Mouse (Mus musculus) urinary bladder, postnatal 10 days (tissue): ENCODE measurements around the gene Pex16.
"Not testable (repeated sequence)": the region's sequence is repeated elsewhere in the genome, so short reads cannot be mapped to it uniquely, and the experiment has no call there.

ENCODE experiments used
- DNase-seq: peaks from one replicate; pipeline ENCODE4 v3.0.0; 2022; ENCODE audit warnings: low spot score

The Pex16 gene

DNA sequence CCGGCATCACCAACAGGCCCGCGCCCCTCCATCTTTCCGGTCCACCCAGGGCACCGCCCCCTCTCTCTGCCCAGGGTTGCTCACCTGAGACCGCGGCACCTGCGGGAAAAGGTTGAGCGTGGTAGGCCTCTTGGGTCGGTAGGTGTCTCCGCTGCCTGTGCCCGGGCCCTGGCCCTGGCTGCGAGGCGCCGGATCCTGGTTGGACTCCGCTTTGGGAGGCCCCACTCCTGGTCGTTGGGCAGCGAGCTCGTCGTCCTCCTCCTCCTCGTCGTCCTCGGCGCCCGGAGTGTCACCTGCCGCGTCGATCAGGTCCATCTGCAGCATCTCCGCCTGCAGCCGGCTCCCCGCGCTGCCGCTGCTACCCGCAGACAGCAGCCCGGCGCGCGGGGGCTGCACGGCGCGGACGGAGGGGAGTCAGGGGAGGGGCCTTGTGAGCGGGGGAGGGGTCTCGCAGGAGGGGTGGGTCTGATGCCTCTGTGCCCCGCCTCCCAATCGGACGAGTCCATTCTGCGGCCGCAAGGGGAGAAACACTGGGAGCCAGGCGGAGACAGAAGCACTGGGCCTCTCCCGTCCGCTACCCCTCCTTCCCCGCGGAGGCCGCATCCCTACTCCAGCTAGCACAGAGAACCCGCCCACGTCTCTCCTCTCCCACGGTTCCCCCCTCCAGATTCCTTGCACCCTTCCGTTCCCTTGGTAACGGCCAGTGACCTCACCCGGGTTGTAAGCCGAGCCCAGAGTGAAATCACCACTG lies 14.6 kb downstream of the Pex16 start:
- DNase-seq = peak; percentile 49

DNA sequence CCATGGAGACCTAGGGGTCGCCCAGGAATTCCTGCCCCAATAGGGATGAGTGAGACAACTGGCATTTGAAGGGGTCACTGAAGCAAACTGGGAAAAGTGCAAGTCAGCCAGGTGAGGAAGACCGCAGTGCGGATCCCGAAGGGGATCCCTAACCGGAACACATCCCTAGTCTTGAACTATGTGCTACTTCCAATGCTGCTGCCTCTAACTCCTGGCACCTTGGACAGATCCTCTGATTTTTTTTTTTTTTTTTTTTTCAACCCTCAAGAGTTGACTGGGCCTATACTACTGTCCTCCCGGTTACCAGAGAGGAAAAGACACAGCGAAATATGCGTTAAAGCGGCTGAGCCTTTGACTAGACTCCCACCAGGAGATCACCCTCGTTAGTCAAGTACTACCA lies 15.2 kb downstream of the Pex16 start:
- DNase-seq = no peak

DNA sequence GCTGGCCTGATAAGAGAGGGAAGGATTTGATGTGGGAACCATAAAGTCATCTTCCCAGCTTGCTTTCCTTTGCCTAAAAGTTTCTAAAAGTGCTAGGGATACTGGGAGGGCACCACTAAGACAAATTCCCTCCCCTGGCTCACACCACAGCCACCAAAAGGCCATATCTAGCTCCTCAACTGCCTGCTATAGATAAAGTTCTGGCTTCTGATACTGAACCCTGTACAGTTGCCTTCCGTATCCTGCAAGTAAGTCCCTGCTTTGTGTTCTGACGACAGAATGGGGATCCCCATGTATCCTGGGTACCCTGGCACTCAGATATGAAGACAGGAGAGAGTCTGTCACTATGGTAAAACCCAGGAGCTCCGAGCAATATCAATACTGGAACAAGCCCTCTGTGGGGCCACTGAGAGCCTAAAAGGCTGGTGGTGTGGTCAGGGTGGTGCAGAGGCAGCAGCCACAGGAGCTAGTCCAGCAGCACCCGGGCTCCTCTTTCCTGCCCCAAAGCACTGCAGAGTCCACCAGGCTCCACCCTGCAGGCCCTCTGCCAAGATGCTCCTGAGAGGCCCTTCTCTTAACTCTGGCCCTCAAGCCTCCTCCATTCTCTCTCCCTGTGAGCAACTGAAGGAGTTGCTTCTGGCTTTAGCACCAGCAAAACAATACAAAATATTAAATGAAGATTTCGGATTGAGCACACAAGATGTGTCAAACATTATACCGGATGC lies 15.9 kb downstream of the Pex16 start:
- no peak for DNase-seq

DNA sequence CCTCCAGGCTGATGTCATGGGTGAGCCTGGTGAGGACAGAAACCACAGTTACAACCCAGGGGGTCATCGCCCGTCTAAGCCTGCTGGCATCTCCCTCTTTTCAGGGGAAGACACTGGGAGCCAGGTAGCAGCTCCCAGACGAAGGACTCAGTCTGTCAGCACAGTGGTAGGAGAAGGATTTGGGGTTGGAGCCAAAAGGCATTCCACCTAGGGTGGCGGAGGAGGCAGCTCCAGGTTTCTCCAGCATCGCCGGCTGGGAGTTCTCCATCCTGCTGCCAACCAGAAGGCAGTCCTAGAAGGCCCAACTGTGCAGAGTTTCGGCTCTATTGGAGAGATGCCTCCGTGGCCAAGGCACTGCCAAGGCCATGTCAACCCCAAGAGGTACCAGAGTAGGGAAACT lies 16.6 kb downstream of the Pex16 start:
- no peak for DNase-seq

DNA sequence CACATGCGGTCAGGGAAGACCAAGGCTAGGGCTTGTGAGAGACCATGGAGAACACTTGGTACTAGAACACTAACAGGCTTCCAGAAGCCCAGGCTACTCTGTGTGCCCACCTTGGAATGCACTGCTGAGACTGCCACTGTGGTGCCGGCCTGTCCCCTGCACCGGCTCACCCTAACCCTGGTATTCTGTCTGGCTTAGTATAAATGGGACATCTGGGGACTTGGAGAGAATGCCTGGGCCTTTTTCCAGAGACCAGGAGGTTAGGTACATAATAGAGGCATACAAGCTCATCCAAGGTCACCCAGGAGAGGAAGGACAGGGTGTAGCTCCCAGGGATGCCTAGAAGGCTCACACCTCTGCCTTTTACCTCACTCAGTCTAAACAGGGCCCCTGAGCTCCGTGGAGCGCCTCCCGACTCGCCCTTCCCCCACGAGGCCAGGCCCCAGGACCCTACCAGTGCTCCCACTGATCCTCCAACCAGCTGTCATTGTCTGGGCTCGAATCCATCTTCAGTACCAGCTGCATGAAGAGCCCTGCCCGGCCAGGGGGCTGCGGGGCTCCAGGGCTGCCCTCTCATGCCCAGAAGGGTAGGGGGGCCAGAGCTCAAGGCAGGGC lies 17.3 kb downstream of the Pex16 start:
- DNase-seq = no peak

DNA sequence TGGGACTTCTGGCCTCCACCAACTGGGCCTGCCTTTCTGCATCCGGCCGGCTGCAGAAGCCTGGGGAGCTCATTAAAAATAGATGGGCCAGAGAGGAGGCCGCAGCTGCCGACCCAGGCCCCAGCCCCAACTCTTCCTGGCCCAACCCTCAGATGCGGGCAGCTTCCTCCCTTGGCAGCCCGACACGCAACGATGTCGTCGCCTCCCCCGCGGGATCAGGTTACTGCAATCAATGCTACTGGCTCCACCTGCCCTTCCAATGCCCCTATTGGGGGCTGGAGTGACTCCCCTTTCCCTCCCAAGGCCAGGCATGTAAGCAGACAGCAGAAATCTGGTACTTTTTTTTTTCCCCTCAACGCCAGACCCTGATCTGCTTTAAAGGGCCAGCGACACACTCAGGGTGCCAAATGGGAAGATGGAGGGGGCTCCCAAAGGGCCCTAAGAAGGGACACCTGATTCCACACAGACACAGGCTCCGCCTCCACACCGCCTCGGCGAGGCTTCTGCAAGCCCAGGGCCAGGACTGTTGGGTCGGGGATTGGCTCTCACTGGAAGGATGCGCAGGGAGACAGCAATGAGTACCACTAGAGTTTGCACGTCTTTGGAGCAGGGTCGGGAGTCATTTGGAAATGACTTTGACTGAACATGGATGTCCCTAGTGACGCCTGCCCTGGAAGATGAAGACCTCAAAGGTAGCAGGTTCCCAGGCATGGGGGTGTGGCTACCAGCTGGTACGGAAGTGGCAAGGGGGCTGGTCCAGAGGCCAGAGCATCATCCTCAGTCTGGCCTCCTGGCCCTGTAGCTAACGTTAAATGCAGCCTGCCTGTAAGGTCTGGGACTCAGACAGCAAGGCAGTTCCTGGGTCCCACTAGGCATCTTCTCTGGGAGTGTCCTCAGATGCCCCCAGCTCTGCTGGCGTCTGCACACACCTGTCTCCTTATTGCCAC lies 18.1 kb downstream of the Pex16 start:
- DNase-seq = no peak

DNA sequence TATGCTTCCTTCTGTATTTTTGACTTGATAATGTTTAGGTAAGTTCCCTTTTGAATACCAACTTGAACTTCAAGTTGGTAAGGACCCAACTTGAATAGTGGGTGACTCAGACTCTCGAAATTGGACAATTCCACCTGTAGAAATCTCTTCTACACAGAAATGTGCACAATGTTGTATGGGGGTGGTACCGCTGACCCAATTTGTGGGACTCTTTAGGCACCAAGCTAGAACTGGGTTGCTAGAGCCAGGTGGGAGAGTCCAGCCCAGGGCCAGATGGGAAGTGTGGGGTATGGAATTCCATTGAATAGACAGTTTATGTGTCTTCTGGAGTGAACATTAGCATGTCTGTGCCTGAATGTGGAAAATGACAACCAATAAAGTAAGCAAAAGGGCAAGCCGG lies 21.1 kb downstream of the Pex16 start:
- no peak for DNase-seq

DNA sequence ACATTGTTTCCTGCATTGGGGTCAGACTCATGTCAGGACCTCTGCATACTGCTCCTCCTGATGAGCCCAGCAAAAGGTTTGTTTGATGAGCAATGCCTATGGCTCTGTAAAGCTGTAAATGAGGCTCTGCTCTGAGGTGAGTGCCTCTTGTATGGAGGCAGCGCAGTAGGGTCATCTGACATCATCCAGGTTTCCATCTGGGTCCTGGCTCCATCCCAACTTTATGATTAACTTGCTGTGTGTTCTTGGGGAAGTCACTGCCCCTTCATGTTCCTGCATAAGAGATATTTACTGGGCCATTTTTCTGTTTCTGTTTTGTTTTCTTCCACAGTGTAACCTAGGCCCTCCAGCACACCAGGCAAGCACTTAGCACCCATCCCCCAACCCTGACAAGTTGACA lies 23.0 kb downstream of the Pex16 start:
- no peak for DNase-seq

- not testable (repeated sequence) for DNase-seq
These were observed 25.4 kb downstream of the Pex16 start for GRCm38 (mm10) chr2:92399877-92400276.

DNA sequence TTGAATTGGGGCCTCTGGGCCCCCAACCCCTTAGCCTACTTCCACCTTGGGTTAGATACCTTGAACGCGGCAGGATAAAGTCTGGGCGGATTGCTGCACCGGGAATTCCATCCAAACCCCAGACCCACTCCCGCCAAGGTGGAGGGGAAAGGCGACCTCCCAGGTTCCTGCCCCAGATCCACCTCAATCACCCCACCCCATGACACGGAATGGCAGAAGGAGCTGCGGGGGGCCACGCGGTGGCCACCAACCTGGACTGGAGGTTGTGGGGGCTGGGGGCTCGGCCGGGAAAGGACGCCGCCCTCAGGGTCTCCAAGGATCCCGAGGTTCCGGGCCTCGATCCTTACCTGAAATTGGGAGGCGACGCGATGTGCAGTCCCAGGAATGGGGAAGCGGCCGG lies 26.2 kb downstream of the Pex16 start:
- DNase-seq = no peak

- DNase-seq = no peak
These were observed 26.6 kb downstream of the Pex16 start, which contains the start of gene Mapk8ip1 for GRCm38 (mm10) chr2:92401091-92401561. Gene Mapk8ip1, minus strand, starts transcription at chr2:92401263.

GRCm38 (mm10) chr2:92402591-92403326 lies 28.3 kb downstream of the Pex16 start:
- no peak for DNase-seq

DNA sequence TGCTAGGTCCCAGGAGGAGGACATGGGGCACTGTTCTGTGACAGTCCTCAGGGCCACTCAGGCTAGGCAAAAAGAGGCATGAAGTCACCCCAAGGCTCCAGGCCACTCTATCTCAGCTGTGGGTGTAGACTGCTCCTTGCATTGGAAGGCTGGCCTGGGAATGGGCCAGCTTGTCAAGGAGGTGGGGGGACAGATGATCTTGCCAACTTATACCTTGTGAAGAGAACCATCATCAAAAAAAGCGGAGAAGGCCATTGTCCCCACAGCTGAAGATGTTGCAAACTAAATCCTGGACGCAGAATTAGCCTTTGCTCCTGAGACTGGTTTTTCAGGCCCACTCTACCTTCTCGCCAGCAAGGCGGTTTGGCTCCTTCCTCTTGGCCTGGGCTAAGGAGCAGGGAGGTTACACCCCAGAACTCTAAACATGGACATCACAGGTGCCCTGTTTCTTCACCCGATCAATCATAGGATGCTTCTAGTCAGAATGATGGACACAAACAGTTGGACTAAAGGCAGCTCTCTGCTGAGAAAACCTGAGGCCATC lies 29.4 kb downstream of the Pex16 start:
- DNase-seq = no peak

DNA sequence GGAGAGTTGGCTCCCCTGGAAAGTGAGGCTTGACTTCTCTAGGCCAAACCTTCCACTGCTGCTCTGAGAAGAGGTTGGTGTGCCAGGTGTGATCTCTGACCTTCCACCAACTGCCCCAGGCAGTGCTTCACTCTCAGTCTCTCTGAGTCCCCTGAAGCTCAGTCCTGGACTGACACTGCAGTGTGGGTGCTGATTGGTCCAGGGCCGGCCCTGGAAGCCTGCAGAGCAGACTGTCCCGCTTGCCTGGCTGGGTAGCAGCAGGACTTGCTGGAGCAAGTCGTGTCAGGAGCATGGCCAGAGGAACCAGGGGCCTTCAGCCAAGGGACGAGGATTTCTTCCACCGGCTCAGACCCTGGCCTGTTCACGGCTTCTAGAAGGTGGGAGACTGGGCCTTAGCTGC lies 30.3 kb downstream of the Pex16 start:
- no peak for DNase-seq

DNA sequence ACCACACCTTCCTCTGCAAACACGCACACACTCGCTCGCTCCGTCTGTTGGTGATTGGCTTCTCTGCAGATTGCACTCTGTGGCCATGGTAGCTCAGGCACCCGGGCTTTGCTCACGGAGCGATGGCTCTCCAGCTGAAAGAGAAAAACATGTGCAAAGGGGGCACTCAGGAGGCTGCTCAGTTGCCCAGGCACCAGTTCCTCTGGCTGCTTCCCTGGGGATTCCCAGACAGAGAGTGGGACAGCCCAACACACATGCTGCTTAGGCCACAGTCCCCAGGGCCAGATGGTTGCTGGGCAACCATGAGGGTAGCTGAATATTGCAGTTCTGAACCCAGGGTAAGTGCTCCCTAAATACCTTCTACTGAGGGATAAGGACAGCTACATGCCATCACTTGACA lies 31.2 kb downstream of the Pex16 start:
- DNase-seq = no peak

- DNase-seq = no peak
These were observed 34.0 kb downstream of the Pex16 start for GRCm38 (mm10) chr2:92408309-92409045.

DNA sequence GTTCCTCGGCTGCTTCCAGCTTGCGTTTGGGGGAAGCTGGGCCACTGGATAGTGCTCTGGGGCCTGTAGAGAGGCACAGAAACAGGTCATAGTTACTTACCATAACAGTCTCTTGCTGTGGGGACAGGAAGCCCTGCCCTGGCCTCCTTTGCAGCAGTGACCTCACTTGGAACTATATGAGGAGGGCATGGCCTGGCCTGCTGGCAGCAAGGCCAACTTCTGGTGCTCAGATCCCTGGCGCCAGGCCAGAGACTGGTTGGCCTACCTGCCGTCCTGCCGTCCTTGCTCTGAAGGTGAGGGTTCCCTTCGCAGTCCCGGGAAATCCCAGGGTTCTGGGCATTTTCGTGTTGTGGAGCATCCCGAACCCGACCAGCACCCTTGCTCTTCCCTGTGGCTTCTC lies 37.2 kb downstream of the Pex16 start:
- DNase-seq = no peak

GRCm38 (mm10) chr2:92421723-92422387 lies 47.4 kb downstream of the Pex16 start:
- no peak for DNase-seq

- no peak for DNase-seq
These were observed 48.1 kb downstream of the Pex16 start for GRCm38 (mm10) chr2:92422388-92423135.
